Mouse (Mus musculus) ES-Bruce4 (cell line): Measurements from ENCODE around the gene Nuf2.
A peak's percentile ranks its signal among the peaks of the same experiment; 100 is the strongest.

Experiments used
- CTCF ChIP-seq: IDR thresholded peaks from one replicate; pipeline ENCODE4 v1.8.1; 2011; ENCODE audit warnings: low read depth, low read length
- EP300 ChIP-seq: IDR thresholded peaks from 2 replicates; pipeline ENCODE4 v1.6.1; 2011; ENCODE audit warnings: low read depth, low read length; ENCODE audit not compliant: insufficient read depth

DNA sequence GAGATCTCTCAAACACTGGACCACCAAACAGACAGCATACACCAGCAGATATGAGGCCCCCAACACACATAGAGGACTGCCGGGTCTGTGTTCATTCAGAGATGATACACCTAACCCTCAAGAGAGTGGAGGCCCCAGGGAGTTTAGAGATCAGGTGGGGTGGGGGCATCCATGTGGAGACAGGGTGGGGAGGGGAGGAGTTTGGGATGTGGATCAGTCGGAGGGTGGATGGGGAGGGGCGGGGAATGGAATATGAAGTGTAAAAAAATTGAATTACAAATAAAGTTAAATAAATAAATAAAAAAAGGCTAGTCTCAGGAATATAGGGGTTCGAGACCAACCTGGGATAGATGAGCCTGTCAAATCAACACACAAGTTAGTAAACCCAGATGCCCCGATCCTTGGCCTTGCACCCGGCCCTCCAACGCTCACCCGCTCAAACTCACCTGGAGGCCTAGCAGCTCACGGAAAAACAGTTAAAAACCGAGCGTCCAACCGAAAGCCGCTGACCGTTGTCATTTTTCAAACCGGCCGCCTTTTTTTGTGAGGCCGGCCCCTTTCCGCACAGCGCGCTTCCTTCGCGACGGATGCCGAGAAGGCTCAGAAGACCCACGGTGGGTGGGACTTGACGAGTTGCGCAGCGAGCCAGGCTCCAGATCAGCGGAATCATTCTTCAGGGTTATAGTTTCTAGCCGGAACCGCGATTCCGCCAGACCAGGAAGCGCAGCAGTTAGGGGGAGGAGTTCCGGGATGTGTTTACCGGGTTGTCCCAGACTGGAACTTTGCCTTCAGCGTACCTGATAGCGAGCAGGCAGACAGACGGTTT lies at the start of gene Nuf2:
- TF ChIP-seq EP300 (0 out of 2 replicates have a peak, but pooled peaks have one; percentile 4), CTCF (no peak)
